Mouse (Mus musculus): ENCODE results near the gene Ap1g2.

Gene Ap1g2

GRCm38 (mm10) chr14:55113975-55114645, 7.7 kb upstream of the Ap1g2 start:
- peak in 1 of 2 experiments; percentile 48 for DNase-seq (ENCODE audit: low spot score in 2 of 2)

DNA sequence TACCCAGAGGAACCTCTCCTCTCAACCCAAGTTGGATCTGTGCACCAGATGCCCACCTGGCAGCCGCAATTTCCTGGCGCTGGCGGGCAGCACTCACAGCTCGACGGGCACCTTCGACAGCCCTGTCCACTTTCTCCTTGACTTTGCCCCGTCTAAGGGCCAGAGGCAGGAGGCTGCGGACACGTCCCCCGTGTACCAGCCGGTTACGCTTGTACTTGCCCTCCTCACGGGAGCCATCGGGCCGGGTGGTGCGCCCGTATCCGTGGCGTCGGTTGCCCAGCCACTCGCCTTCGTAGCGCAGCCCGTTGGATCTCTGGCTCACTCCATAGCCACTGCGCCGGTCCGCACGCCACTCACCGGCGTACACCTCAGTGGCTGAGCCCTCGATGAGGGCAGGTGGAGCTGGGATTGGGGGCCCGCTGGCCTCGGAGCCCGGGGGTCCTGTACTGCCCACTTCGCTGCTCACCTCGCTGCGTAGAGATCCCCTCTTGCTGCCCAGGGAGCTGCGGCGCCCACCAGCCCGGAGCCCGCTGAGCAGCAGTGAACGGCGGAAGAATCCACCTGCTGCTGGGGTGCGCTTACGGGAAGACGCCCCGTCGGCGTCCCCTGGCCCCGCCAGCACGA, 7.1 kb upstream of the Ap1g2 start:
- DNase-seq (ENCODE audit: low spot score in 2 of 2): no peak

DNA sequence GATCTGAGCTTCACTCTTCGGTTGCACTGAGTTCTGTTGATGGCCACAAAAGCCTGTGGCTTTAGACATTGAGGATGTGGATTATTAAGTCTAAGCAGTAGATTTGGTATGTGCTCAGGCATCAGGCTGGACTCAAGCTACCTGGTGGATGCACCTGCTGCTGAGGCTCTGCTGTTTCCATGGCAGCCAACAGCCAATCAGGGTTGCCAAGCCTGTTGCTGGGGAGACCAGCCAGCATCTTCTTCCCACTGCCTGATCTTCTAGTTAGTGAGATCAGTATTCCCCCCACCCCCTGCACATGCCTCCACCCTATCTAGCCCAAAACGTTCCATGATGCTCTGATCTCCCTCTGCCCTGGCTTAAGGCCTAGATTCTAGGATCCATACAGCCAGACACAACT, 5.3 kb upstream of the Ap1g2 start:
- no peak for DNase-seq (ENCODE audit: low spot score in 2 of 2)

GRCm38 (mm10) chr14:55110076-55110475, 3.7 kb upstream of the Ap1g2 start:
- DNase-seq (ENCODE audit: low spot score in 2 of 2): no peak

- DNase-seq (ENCODE audit: low spot score in 2 of 2): no peak
Measured at GRCm38 (mm10) chr14:55109048-55109873, 2.9 kb upstream of the Ap1g2 start.

GRCm38 (mm10) chr14:55108202-55108870, 1.9 kb upstream of the Ap1g2 start:
- DNase-seq (ENCODE audit: low spot score in 2 of 2): peak in 1 of 2 experiments; percentile 70

DNA sequence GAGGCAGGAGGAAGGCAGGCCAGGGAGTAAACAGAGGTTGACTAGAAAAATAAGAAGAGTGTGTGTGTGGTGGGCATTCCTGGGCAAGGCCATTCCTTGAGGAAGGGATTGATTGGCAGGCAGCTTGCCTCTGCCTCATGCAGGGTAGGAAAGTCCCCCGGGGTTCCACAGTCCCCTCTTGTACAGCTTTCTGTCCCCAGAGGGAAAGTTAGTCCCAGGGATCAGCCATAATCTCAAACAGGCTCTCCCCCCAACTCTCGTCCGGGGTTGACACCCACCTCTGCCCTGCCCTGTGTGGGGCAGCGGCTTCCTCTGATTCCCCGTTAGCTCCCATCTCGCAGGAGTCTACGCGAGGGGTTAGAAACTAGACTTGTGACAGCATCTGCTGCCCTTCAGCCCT, 597 bp upstream of the Ap1g2 start:
- DNase-seq (ENCODE audit: low spot score in 2 of 2): no peak

DNA sequence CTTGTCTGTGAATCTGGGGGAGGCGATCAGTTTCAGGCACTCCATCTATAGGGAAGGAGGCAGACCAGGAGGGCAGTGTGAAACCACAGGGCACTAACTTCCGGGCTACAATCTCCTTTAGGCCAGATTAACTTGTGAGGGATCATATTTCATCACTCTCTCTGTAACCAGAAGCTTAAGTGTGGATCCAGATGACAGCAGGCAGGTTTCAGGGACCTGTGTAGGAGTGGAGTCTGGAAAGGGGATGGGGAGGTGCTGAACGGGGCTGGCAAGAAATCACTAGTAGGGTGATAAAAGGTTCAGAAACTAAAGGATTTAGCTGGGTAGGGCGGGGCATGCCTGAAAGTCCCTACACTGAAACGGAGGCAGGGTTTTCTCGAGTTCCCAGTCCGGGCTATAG, 1.0 kb downstream of the Ap1g2 start:
- no peak for DNase-seq (ENCODE audit: low spot score in 2 of 2)

- DNase-seq (ENCODE audit: low spot score in 2 of 2): no peak
Measured at GRCm38 (mm10) chr14:55104365-55104764, 2.0 kb downstream of the Ap1g2 start.

- DNase-seq (ENCODE audit: low spot score in 2 of 2): no peak
Measured at GRCm38 (mm10) chr14:55102253-55102785, 4.1 kb downstream of the Ap1g2 start.

DNA sequence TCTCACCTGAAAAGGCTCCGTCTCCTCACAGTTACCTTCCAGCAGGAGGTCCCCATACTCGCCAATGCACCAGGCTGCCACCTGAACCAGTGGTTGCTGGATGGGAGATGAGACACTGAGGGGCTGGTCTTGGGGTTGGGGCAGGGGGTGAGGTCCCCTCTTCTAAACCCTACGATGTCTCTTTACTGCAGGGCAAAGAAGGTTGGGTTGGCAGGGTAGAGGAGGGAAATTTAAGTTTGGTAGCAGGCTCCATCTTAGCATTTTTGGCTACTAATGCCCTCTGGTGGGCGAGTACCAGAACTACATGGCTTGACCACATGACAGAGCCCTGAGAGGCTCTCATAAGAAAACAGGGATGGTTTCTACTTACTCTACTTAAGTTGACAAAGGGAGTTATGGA, 4.8 kb downstream of the Ap1g2 start:
- peak in 1 of 2 experiments; percentile 70 for DNase-seq (ENCODE audit: low spot score in 2 of 2)

- DNase-seq (ENCODE audit: low spot score in 2 of 2): peak in 1 of 2 experiments; percentile 60
Measured at GRCm38 (mm10) chr14:55098067-55098466, 8.3 kb downstream of the Ap1g2 start.

DNA sequence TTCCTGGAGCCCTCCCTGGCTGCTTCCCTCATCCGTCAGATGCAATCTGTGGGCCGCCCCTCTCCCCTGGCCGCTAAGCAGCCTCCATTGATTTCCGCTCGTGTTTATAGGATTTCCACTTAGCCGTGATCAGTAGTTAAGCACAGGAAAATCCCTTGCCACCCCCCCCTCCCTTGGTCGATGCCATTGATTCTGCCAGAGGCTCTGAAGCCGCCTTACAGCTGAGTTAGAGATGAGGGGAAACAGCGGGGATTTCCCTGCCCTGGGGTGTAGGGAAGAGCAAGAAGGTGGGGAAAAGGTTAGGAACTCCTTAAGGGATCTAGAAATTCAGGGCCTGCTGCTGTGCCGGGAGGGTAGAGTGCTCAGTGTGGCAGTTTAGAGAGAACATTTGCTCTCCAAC, 8.7 kb downstream of the Ap1g2 start:
- no peak for DNase-seq (ENCODE audit: low spot score in 2 of 2)

DNA sequence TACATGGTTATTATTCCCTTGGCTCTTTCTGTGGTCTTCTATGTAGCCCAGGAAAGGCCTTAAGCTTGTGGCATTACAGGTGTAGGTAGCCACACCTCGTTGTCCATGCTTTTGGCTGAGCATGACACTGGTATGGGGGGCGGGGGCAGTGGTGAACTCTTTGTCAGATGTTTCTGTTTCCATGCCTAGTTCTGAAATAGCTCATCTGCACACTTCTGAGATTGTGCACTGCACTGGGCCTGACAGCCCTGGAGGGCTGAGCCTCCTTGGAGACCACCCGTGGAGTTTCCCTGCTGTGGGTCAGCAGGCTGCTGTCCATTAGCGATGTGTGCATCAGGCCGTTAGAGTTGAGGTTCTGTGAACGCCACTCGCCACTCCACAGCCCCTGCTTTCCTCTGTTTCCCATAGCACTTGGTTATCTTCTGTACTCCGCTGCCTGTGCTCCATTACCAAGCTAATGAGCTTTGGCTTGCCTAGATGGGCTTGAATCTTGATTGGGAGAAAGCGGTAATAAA, 9.8 kb downstream of the Ap1g2 start:
- DNase-seq (ENCODE audit: low spot score in 2 of 2): no peak

- DNase-seq (ENCODE audit: low spot score in 2 of 2): no peak
Measured at GRCm38 (mm10) chr14:55095671-55096070, 10.7 kb downstream of the Ap1g2 start.

GRCm38 (mm10) chr14:55095263-55095662, 11.1 kb downstream of the Ap1g2 start:
- no peak for DNase-seq (ENCODE audit: low spot score in 2 of 2)

DNA sequence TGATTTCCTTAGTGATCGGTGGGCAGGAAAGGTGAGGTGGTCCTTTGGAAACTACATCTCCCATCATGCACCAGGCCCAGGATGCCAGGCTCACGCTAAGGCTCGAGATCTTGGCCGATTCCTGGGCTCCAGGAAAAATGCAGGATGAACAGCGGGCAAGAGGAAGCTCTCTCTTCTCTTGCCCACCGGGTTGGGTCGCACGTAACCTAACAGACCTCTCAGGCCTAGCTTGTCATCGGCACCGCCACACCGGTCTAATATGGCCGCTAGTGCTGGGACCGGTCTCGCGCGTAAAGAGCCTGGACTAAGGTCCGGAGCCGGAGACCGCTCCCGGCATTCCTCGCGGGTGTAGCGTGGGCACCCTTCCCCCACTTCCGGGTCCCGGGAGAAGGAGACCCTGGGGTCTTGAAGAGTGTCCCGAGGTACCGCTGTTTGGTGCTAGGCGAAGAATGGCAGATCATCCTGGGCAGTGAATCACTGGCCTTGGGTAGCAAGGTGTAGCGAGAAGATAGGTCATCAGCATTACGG, 11.6 kb downstream of the Ap1g2 start, which contains the start of gene Thtpa:
Gene Thtpa, plus strand, starts transcription at position 81 of the 528 bp plus-strand sequence.
- peak; percentile 48 to 80 for DNase-seq (ENCODE audit: low spot score in 2 of 2)

DNA sequence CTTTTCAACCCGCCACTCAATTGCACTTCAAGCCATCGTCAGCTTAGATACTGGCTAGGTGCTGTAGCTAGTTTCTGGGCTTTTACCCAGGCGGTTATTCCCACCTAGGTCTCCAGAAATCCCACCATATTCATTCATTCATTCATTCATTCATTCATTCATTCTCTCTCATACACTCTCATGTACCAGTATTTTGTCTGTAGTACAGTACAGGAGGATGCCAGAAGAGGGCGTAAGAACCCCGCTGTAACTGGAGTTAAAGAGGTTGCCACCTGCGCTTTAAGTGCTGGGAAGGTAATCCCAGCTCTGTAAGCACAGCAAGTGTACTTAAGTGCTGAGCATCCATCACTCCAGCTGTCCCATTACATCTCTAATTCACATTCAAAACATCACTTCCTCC, 12.5 kb downstream of the Ap1g2 start:
- no peak for DNase-seq (ENCODE audit: low spot score in 2 of 2)

- peak; percentile 87 to 91 for DNase-seq (ENCODE audit: low spot score in 2 of 2)
Measured at GRCm38 (mm10) chr14:55092011-55092577, 14.3 kb downstream of the Ap1g2 start, which contains the start of gene Zfhx2. TSS of gene Zfhx2 (minus strand) at chr14:55092324.

GRCm38 (mm10) chr14:55091209-55091865, 15.1 kb downstream of the Ap1g2 start:
- peak in 1 of 2 experiments; percentile 45 for DNase-seq (ENCODE audit: low spot score in 2 of 2)

All from cerebellum, postnatal 4 days (tissue).